Mouse (Mus musculus) kidney, adult 18-20 months (tissue): Measurements from ENCODE around the gene Pgm1.

ENCODE experiments used
- DNase-seq: peaks from one replicate; pipeline ENCODE4 v3.0.0; 2021

Gene Pgm1

DNA sequence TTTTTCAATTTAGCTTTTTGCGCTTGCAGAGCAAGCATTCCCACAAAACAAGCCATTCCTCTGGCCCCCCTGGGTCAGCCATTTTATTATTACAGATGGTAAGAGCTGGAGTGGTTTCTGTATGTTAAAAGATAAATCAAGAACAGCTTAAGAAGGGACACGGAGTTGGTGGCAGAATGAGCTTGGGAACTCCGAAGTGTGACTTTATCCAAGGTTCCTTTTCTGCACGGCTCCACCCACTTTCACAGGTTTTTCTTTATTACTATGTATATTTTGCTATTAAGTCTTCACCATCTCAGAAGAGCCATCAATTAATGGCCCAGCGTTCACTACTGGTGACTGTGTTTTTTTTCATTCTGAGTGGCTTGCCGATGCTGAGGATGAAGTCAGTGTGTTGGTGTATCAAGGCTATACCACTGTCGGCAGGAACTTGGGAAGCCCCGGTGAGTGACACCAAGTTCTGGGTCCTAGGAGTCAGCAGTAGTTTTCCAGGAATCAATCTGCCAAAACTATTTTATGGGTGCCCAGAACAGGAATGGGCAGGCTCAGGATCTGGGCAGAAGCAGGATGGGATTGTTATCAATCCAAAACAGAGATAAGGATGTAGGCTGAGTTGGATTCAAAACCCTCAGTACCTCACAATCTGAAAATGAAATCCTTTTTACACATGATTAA, 83.3 kb downstream of the Pgm1 start:
- no peak for DNase-seq

DNA sequence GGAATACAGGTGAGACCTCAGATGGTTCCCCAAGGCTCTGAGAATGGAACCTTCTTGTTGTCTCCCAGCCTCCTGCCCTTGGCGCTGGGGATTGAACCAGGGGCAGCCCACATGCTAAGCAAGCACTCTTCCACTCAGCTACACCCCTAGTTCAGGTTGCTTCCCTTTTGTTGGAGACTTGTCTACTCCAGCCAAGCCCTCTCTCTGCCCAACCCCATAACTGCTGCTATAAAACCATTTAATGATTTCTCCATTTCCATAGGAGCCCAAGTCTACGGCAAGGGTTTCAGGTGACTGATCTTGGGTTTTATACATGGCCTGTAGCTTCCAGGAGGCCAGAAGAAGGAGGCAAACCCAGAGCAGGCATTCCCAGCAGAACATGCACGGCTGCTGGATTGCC, 98.6 kb downstream of the Pgm1 start:
- no peak for DNase-seq

DNA sequence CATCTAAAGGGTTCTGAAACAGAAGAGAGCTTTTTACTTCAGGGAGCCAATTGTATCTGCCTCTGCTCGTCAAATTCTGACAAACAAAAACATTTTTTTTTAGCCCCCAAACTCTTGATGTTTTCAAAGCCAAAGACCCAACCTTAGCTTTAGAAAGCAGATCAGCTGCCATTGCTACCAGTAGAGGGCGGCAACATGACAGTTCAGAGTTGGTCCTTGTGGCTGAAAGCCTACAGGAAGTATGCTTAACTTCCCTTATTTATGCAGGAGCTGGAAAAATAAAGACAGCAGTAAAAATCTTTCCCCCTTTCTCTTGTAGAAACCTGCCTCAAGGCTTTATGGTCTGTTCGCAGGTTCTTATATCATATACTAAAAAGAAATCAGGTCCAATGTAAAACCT, 99.4 kb downstream of the Pgm1 start:
- DNase-seq: peak; percentile 77

DNA sequence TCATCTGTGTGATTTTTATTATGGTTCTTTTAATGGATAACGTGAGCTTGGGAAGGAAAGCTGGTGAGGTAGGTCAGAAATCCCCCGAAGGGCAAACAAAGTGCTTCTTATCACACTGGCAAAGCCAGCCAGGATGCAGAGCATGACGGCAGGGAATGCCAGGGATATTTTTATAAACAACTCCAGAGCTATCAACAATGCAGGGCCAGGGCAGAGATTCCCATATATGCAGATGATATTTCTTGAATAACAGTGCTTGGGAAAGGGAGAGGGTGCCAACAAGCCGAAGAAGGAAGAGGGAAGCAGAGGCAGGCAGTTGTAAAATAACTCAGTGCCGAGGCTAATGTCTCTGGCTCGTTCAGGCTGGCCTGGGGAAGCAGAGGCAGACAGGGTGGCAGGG, 102.1 kb downstream of the Pgm1 start:
- DNase-seq: no peak

DNA sequence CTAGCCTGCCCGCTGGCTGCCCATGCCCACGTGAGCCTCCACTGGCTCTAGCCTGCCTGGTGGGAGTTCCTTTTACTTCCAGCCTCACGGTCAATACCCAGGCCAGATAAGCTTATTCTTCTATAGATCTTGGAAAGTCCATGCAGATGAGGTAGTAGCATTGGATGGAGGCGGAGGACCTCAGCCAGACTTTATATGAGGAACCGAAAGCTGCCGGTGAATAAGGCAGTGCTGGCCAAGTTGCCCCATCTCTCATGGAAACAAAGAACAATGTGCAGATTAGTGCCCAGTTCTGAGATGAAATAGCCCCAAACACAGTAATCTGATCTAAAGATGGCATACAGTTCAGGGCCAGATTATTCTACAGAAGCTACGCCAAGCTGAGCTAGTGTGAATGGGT, 103.4 kb downstream of the Pgm1 start:
- no peak for DNase-seq

DNA sequence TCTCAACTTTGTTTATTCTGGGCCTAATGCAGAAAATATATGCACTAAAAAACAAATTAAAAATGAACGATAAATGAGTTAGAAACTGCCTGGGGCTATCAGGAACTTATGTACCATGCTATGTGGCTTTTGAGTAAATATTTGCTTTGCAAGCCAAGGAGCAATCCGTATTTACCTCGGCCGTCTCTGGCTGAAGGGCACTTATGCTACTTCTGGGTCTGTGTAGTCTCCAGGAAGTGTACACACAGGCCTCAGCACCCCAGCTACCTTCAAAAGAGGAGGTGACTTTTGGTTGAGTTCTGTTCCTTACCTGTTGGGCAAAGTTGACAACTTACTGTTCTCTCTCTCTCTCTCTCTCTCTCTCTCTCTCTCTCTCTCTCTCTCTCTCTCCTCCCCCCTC, 104.7 kb downstream of the Pgm1 start:
- no peak for DNase-seq

DNA sequence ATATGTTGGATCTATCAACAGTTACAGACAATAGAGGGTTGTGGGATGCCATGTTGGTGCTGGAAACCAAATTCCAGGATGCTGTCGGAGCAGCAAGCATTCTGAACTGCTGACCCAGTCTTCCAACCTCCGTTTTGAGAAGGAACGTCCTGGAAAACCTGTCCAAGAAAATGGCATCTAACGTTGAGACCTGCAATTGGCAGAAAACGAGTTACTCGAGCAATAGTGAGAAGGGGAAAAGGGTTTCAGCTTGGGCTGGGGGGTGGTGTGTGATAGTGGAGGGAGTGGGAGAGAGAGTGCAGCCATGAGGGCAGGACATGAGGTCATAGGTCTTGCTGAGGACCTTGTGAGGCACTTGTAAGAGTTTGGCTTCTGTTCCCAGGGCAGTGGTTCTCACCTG, 105.8 kb downstream of the Pgm1 start:
- DNase-seq: no peak

DNA sequence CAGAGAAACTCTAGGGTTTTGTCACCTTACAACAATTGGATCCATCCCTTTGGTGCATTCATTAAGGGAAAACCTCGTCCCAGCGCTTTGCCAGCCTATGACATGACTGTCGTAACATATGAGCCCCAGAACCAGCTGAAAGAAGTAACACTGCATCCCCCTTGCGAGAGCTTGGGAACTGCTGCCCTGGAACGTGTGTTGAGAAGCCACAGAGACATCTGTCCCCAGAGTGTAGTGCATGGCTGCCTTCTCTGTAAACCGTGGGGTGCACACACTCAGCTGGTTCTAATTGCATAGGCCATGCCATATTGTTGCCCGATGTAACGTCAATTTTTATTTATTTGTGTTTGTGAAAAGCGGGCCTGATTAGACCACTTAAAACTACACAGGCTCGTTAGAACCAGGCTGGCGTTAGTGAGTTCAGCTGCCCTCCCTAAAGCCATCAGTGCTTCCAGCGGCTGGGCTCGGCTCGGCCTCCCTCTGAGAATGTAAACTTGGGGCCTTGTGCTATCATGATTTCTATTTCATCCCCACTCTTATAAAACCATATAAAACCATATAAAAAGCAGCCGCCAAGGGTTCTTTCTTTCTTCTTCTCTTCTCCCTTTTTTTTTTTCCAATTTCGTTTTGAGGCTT, 106.8 kb downstream of the Pgm1 start:
- DNase-seq: no peak
